Mouse (Mus musculus): Measurements from ENCODE around the gene Spryd3.

Gene Spryd3

GRCm38 (mm10) chr15:102111495-102111829 lies 24.6 kb downstream of the Spryd3 start:
- Histone ChIP-seq H3K27me3 (ENCODE audit: control insufficient read depth, insufficient read depth, low read length, poor library complexity, severe bottlenecking) (no peaks in the 10 kb centered on the region), H3K36me3 (ENCODE audit: control insufficient read depth, insufficient read depth, low read length, poor library complexity, severe bottlenecking) (no peaks in the 10 kb centered on the region)
- no peak for DNase-seq (ENCODE audit: low read depth, low spot score)

GRCm38 (mm10) chr15:102110701-102111494 lies 25.1 kb downstream of the Spryd3 start:
- Histone ChIP-seq H3K27me3 (ENCODE audit: control insufficient read depth, insufficient read depth, low read length, poor library complexity, severe bottlenecking) (no peaks in the 10 kb centered on the region), H3K36me3 (ENCODE audit: control insufficient read depth, insufficient read depth, low read length, poor library complexity, severe bottlenecking) (no peaks in the 10 kb centered on the region)
- DNase-seq (ENCODE audit: low read depth, low spot score): no peak

GRCm38 (mm10) chr15:102110271-102110670 lies 25.8 kb downstream of the Spryd3 start:
- no peak for DNase-seq (ENCODE audit: low read depth, low spot score)
- H3K36me3 ChIP-seq (ENCODE audit: control insufficient read depth, insufficient read depth, low read length, poor library complexity, severe bottlenecking): no peaks in the 10 kb centered on the region
- H3K27me3 ChIP-seq (ENCODE audit: control insufficient read depth, insufficient read depth, low read length, poor library complexity, severe bottlenecking): no peaks in the 10 kb centered on the region

- Histone ChIP-seq H3K27me3 (ENCODE audit: control insufficient read depth, insufficient read depth, low read length, poor library complexity, severe bottlenecking) (no peaks in the 10 kb centered on the region), H3K36me3 (ENCODE audit: control insufficient read depth, insufficient read depth, low read length, poor library complexity, severe bottlenecking) (no peaks in the 10 kb centered on the region)
- DNase-seq (ENCODE audit: low read depth, low spot score): peak; percentile 84
Observed at GRCm38 (mm10) chr15:102108651-102109525, 27.1 kb downstream of the Spryd3 start.

- no peaks in the 10 kb centered on the region for H3K27me3 ChIP-seq (ENCODE audit: control insufficient read depth, insufficient read depth, low read length, poor library complexity, severe bottlenecking)
- no peaks in the 10 kb centered on the region for H3K36me3 ChIP-seq (ENCODE audit: control insufficient read depth, insufficient read depth, low read length, poor library complexity, severe bottlenecking)
- peak; percentile 82 for DNase-seq (ENCODE audit: low read depth, low spot score)
Observed at GRCm38 (mm10) chr15:102107689-102108573, 28.1 kb downstream of the Spryd3 start.

DNA sequence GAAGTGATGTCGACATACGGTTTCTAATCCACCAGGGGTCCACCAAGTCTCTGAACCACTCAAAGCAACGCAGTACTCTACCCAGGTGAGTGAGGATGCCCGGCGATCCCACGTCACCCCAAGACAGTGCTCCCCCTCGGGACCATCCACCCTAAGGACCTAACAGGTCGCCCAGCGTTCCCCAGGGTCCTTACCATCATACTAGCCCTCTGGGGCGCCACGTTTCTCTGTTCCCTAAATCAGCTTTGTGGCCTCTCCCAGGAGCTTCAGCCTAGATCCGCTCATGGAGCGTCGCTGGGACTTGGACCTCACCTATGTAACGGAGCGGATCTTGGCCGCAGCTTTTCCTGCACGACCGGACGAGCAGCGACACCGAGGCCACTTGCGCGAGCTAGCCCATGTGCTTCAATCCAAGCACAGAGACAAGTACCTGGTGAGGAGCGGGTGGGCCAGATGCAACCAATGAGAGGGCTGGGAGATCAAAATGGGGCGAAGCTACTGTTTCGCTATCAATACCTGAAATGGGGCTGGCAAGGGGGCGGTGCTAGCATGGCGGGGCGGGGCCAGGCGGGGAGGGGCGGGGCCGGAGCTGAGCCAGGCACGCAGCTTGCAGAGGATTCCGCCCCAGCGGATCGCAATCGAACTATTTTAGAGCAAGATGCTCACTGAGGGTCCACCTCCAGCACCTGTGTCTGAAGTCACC lies 29.1 kb downstream of the Spryd3 start:
- H3K27me3 ChIP-seq (ENCODE audit: control insufficient read depth, insufficient read depth, low read length, poor library complexity, severe bottlenecking): no peaks in the 10 kb centered on the region
- peak; percentile 51 for DNase-seq (ENCODE audit: low read depth, low spot score)
- H3K36me3 ChIP-seq (ENCODE audit: control insufficient read depth, insufficient read depth, low read length, poor library complexity, severe bottlenecking): no peaks in the 10 kb centered on the region

GRCm38 (mm10) chr15:102105764-102106730 lies 30.0 kb downstream of the Spryd3 start:
- DNase-seq (ENCODE audit: low read depth, low spot score): peak; percentile 60

DNA sequence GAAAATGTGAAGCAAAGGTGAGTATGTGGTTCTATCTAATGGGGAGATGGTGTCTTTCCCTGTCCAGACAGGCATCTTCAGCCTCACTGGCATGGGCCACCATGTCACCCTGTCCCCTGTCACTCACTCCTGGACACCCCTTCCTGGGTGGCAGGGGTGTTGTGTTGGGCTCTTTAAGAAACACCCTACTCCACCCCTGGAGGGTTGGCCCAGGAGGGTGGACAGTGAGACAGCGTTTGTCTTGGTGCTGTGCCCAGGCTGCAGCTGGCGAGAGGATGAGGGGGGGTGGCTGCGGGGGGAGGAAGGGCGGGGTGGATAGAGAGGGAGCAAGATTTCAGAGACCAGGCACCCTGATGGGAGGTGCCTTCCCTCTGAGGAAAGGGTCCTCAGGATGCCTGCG lies 30.7 kb downstream of the Spryd3 start:
- DNase-seq (ENCODE audit: low read depth, low spot score): no peak
- Histone ChIP-seq H3K36me3 (ENCODE audit: control insufficient read depth, insufficient read depth, low read length, poor library complexity, severe bottlenecking) (no peaks in the 10 kb centered on the region), H3K27me3 (ENCODE audit: control insufficient read depth, insufficient read depth, low read length, poor library complexity, severe bottlenecking) (no peaks in the 10 kb centered on the region)

More at GRCm38 (mm10) chr15:102105764-102106730, 30.0 kb downstream of the Spryd3 start:
- Histone ChIP-seq H3K36me3 (ENCODE audit: control insufficient read depth, insufficient read depth, low read length, poor library complexity, severe bottlenecking) (no peaks in the 10 kb centered on the region), H3K27me3 (ENCODE audit: control insufficient read depth, insufficient read depth, low read length, poor library complexity, severe bottlenecking) (no peaks in the 10 kb centered on the region)

DNA sequence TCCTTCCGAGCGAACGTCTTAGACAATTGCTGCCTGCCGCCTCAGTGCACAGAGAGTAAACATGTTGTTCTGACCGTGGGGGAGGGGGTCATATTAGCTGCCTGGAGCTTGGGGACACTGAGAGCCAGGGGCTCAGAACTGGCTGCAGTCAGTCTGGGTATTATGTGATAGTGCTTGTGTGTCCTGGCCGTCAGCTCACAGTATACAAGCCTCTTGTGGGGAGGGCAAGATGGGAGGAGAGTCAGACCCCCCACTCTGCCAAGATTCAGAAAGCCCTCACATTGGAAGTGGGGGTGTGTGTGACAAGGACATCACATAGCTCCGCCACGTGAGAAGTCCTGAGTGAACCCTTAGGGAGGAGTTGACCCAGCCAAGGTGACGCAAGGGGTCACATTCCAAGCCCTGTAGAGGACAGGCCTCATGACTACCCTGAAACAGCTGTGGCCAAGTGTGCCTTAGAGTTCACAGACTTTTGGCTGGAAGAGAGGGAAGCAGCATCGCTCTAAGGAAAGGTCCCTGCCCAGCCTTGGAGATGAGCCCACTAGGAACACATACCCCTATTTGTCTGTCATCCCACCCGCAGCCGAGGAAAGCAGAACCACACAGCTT lies 32.0 kb downstream of the Spryd3 start:
- DNase-seq (ENCODE audit: low read depth, low spot score): no peak
- H3K27me3 ChIP-seq (ENCODE audit: control insufficient read depth, insufficient read depth, low read length, poor library complexity, severe bottlenecking): no peaks in the 10 kb centered on the region
- no peaks in the 10 kb centered on the region for H3K36me3 ChIP-seq (ENCODE audit: control insufficient read depth, insufficient read depth, low read length, poor library complexity, severe bottlenecking)

DNA sequence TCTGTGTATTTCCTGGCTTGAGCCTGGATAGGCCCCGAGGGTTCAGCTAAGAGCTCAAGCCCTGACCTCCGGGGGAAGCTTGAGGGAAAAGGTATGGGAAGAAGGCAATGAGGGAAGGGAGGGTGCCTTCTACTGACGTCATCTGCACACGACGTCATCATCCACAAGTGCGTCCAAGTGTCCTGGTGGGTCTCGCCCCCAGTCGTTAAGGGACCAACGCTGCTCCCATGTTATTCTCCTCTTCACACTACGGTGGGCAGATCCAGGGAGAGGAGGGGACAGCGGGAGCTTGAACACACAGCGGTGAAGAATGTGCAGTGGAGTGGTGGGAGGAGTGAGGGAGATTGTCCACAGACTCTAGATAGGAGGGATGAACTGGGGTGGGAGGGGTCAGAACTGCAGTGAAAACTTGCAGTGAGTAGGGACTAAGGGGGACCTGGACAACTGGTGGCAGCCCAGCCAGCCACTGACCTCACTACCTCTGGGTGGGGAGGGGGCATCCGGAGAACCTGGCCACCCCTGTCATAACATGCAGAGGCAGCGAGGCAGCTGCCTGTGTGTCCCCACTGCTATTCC lies 32.6 kb downstream of the Spryd3 start:
- H3K27me3 ChIP-seq (ENCODE audit: control insufficient read depth, insufficient read depth, low read length, poor library complexity, severe bottlenecking): no peaks in the 10 kb centered on the region
- no peaks in the 10 kb centered on the region for H3K36me3 ChIP-seq (ENCODE audit: control insufficient read depth, insufficient read depth, low read length, poor library complexity, severe bottlenecking)
- DNase-seq (ENCODE audit: low read depth, low spot score): no peak

- Histone ChIP-seq H3K36me3 (ENCODE audit: control insufficient read depth, insufficient read depth, low read length, poor library complexity, severe bottlenecking) (peaks cover under 1% of the 10 kb centered on the region; the same call in 1 of the 2 replicates), H3K27me3 (ENCODE audit: control insufficient read depth, insufficient read depth, low read length, poor library complexity, severe bottlenecking) (no peaks in the 10 kb centered on the region)
- no peak for DNase-seq (ENCODE audit: low read depth, low spot score)
Observed at GRCm38 (mm10) chr15:102102548-102103121, 33.4 kb downstream of the Spryd3 start.

GRCm38 (mm10) chr15:102101672-102102541 lies 34.1 kb downstream of the Spryd3 start:
- H3K36me3 ChIP-seq (ENCODE audit: control insufficient read depth, insufficient read depth, low read length, poor library complexity, severe bottlenecking): peaks cover 2% of the 10 kb centered on the region; the same call in 1 of the 2 replicates
- DNase-seq (ENCODE audit: low read depth, low spot score): no peak
- H3K27me3 ChIP-seq (ENCODE audit: control insufficient read depth, insufficient read depth, low read length, poor library complexity, severe bottlenecking): no peaks in the 10 kb centered on the region
